Mouse (Mus musculus): ENCODE results near the gene Slc38a4. TPM values are rescaled to one million over a fixed set of nuclear protein-coding genes. Genes with fewer than 3 reads are reported as not detected.

Gene Slc38a4
- total RNA-seq, 4 experiments from 2014 or later = 0.49 to 1.0 (median 0.77) TPM

GRCm38 (mm10) chr15:97020221-97020620, 35.5 kb downstream of the Slc38a4 start:
- DNase-seq (ENCODE audit: low spot score in 2 of 2) = no peak

GRCm38 (mm10) chr15:97019323-97019722, 36.4 kb downstream of the Slc38a4 start:
- DNase-seq (ENCODE audit: low spot score in 2 of 2) = no peak

GRCm38 (mm10) chr15:97017195-97017594, 38.6 kb downstream of the Slc38a4 start:
- no peak for DNase-seq (ENCODE audit: low spot score in 2 of 2)

- no peak for DNase-seq (ENCODE audit: low spot score in 2 of 2)
Observed at GRCm38 (mm10) chr15:97015036-97015596, 40.6 kb downstream of the Slc38a4 start.

- DNase-seq (ENCODE audit: low spot score in 2 of 2) = no peak
Observed at GRCm38 (mm10) chr15:97011599-97012372, 44.0 kb downstream of the Slc38a4 start.

GRCm38 (mm10) chr15:97009271-97009670, 46.5 kb downstream of the Slc38a4 start:
- no peak for DNase-seq (ENCODE audit: low spot score in 2 of 2)

- DNase-seq (ENCODE audit: low spot score in 2 of 2) = no peak
Observed at GRCm38 (mm10) chr15:97005631-97006234, 50.0 kb downstream of the Slc38a4 start.

- DNase-seq (ENCODE audit: low spot score in 2 of 2) = no peak
Observed at GRCm38 (mm10) chr15:97004525-97004867, 51.3 kb downstream of the Slc38a4 start.

- DNase-seq (ENCODE audit: low spot score in 2 of 2) = no peak
Observed at GRCm38 (mm10) chr15:97003851-97004524, 51.8 kb downstream of the Slc38a4 start.

GRCm38 (mm10) chr15:97003186-97003585, 52.6 kb downstream of the Slc38a4 start:
- no peak for DNase-seq (ENCODE audit: low spot score in 2 of 2)

GRCm38 (mm10) chr15:97002752-97003151, 53.0 kb downstream of the Slc38a4 start:
- DNase-seq (ENCODE audit: low spot score in 2 of 2) = no peak

GRCm38 (mm10) chr15:97001886-97002285, 53.9 kb downstream of the Slc38a4 start:
- DNase-seq (ENCODE audit: low spot score in 2 of 2) = peak in 1 of 2 experiments; percentile 7

GRCm38 (mm10) chr15:97001416-97001815, 54.3 kb downstream of the Slc38a4 start:
- DNase-seq (ENCODE audit: low spot score in 2 of 2) = no peak

GRCm38 (mm10) chr15:97000319-97001251, 55.2 kb downstream of the Slc38a4 start:
- DNase-seq (ENCODE audit: low spot score in 2 of 2) = no peak

- DNase-seq (ENCODE audit: low spot score in 2 of 2) = peak in 1 of 2 experiments; percentile 6
Observed at GRCm38 (mm10) chr15:96999401-96999800, 56.4 kb downstream of the Slc38a4 start.

GRCm38 (mm10) chr15:96985618-96986017, 70.1 kb downstream of the Slc38a4 start:
- DNase-seq (ENCODE audit: low spot score in 2 of 2) = no peak

GRCm38 (mm10) chr15:96983581-96984330, 72.0 kb downstream of the Slc38a4 start:
- DNase-seq (ENCODE audit: low spot score in 2 of 2) = no peak

- no peak for DNase-seq (ENCODE audit: low spot score in 2 of 2)
Observed at GRCm38 (mm10) chr15:96975125-96975524, 80.6 kb downstream of the Slc38a4 start.

GRCm38 (mm10) chr15:96974131-96974530, 81.6 kb downstream of the Slc38a4 start:
- no peak for DNase-seq (ENCODE audit: low spot score in 2 of 2)

GRCm38 (mm10) chr15:96973370-96973769, 82.4 kb downstream of the Slc38a4 start:
- no peak for DNase-seq (ENCODE audit: low spot score in 2 of 2)
